Mouse (Mus musculus): ENCODE data around the gene RPS10-NUDT3. TPM values are rescaled to one million over a fixed set of nuclear protein-coding genes. Genes with fewer than 3 reads are reported as not detected.

The RPS10-NUDT3 gene
- polyA plus RNA-seq, 1 experiment from 2014 or later, result not detected

GRCm38 (mm10) chr17:27556315-27557011, 78.6 kb downstream of the RPS10-NUDT3 start, which contains the start of gene Hmga1:
TSS of gene Hmga1 (plus strand) at chr17:27556497.
- WGBS, result 0% methylated on average over 78 of the region's 79 CpGs
- peak within 1 kb of the TSS; percentile 82 for H3K4me2 ChIP-seq (replicated peaks)
- peak; percentile 70 for ATAC-seq (ENCODE audit: low FRiP score, low read depth)
- peaks cover 17% of the 10 kb centered on the region; the same call in 1 of the 2 replicates for H3K27me3 ChIP-seq
- peak within 1 kb of the TSS; percentile 96 for H3K9ac ChIP-seq (replicated peaks)
- H3K36me3 ChIP-seq, result peaks cover 8% of the 10 kb centered on the region; the same call in 1 of the 2 replicates
- no peaks in the 10 kb centered on the region for H3K9me3 ChIP-seq
- H3K27ac ChIP-seq (replicated peaks), result peak within 1 kb of the TSS; percentile 97
- peaks cover 42% of the 10 kb centered on the region for H3K4me1 ChIP-seq
- peak within 1 kb of the TSS; percentile 92 for H3K4me3 ChIP-seq

DNA sequence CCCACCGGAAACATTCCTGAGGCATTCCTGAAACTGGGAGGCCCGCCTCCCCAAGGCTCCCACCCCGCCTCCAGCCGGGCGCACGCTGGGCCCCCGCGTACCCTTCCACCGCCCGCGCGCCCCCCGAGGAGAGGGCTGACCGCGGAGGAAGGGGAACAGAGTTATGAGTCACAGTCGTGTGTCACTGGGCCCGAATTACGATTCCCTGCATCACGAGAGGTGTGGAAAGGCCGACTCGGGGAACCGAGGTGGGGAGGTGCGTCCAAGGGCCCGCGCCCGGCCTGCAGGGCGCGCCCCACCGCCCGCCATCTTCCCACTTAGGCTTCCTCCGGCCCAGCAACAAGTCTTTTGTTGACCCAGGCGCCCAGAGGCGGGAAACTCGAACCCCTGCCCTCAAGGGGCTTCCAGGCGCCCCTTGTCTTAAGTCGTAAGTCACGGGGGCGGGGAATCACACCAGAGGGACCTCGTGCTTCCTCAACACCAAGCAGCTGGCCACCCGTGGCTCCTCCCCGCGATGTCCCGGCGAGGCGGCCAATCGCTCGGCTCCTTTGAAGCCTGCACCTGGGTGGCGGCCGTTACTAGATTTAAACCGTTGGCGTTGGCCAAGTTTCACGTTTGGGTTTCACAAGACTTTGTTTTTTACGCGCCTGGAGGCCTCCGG, 79.4 kb downstream of the RPS10-NUDT3 start:
- Histone ChIP-seq H3K27me3 (peaks cover 17% of the 10 kb centered on the region; the same call in 1 of the 2 replicates), H3K9ac (replicated peaks) (peak overlapping the region; percentile 59), H3K36me3 (no peaks in the 10 kb centered on the region), H3K4me1 (peaks cover 42% of the 10 kb centered on the region), H3K4me2 (replicated peaks) (peak overlapping the region; percentile 82), H3K9me3 (no peaks in the 10 kb centered on the region), H3K27ac (replicated peaks) (peak overlapping the region; percentile 97), H3K4me3 (peak overlapping the region; percentile 92)
- peak; percentile 35 for ATAC-seq (ENCODE audit: low FRiP score, low read depth)
- under 1% methylated on average over 46 of the region's 55 CpGs for WGBS

GRCm38 (mm10) chr17:27555075-27555511, 79.9 kb downstream of the RPS10-NUDT3 start:
- Histone ChIP-seq H3K4me1 (peaks cover 40% of the 10 kb centered on the region), H3K9me3 (no peaks in the 10 kb centered on the region), H3K36me3 (no peaks in the 10 kb centered on the region), H3K27me3 (peaks cover 17% of the 10 kb centered on the region; the same call in 1 of the 2 replicates), H3K4me2 (replicated peaks) (peak overlapping the region; percentile 82), H3K27ac (replicated peaks) (peak overlapping the region; percentile 97), H3K9ac (replicated peaks) (peak overlapping the region; percentile 59), H3K4me3 (peak overlapping the region; percentile 92)
- 1% methylated on average over 39 of the region's 39 CpGs for WGBS
- ATAC-seq (ENCODE audit: low FRiP score, low read depth), result peak; percentile 17; the same call in 1 of the 2 replicates

- WGBS, result 33% methylated on average over 20 of the region's 20 CpGs
These were observed 80.7 kb downstream of the RPS10-NUDT3 start for GRCm38 (mm10) chr17:27554062-27554960.

DNA sequence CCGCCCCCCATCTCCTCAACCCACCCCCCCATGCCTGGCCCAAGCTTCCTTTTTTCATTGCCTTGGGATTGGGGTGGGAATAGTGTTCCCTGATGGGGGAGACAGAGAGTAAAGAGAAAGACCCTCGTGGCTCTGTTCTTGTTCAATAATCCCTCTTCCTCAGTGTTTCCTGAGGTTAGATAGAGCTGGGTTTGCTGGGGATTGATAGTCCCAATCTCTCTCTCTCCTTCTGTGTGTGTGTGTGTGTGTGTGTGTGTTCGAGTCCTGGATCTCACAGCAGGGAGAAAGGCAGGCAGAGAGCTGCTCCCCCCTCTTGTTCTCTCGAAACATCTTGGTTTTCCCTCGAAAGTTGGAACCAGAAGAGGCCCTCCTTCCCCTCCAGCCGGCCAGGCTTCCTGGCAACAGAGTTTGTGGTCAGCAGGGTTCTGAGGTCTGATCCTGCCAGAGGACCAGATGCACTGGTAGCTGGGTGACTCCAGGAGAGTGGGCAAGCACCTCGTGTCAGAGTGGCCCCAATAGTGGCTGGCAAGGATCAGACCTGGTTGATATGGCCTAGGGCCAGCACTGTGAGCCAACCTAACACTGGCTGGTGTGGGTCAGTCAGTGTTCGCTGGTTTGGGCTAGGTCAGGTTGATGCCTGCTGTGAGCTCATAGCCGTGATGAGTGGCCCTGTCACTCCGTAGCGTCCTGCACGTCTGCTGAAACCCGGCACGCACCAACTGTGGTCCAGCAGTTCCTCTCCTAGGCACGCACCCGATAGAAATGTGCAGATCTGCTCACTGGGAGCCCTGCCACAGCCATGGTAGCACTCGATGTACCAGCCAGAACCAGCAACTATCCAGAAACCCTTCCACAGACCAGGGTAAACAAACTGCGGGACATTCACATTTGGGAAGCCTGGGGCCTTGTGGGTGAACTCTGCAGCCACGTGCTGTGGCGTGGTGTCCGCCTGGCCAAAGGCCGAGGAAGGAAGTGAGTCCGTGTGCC, 82.5 kb downstream of the RPS10-NUDT3 start:
- Histone ChIP-seq H3K4me1 (peaks cover 32% of the 10 kb centered on the region), H3K9ac (replicated peaks) (no peak overlapping the region), H3K27me3 (peaks cover 17% of the 10 kb centered on the region; the same call in 1 of the 2 replicates), H3K4me3 (no peak overlapping the region), H3K36me3 (no peaks in the 10 kb centered on the region), H3K27ac (replicated peaks) (no peak overlapping the region), H3K4me2 (replicated peaks) (no peak overlapping the region), H3K9me3 (no peaks in the 10 kb centered on the region)
- 80% methylated on average over 22 of the region's 23 CpGs for WGBS
- ATAC-seq (ENCODE audit: low FRiP score, low read depth), result no peak

More at GRCm38 (mm10) chr17:27554062-27554960, 80.7 kb downstream of the RPS10-NUDT3 start:
- Histone ChIP-seq H3K4me1 (peaks cover 41% of the 10 kb centered on the region), H3K4me3 (peak overlapping the region; percentile 92), H3K36me3 (no peaks in the 10 kb centered on the region), H3K4me2 (replicated peaks) (peak overlapping the region; percentile 82), H3K9ac (replicated peaks) (peak overlapping the region; percentile 59), H3K27me3 (peaks cover 17% of the 10 kb centered on the region; the same call in 1 of the 2 replicates), H3K27ac (replicated peaks) (peak overlapping the region; percentile 97), H3K9me3 (no peaks in the 10 kb centered on the region)
- no peak for ATAC-seq (ENCODE audit: low FRiP score, low read depth)

GRCm38 (mm10) chr17:27551393-27551940, 83.6 kb downstream of the RPS10-NUDT3 start:
- Histone ChIP-seq H3K4me3 (no peak overlapping the region), H3K4me1 (peaks cover 29% of the 10 kb centered on the region), H3K36me3 (no peaks in the 10 kb centered on the region), H3K9me3 (no peaks in the 10 kb centered on the region), H3K9ac (replicated peaks) (no peak overlapping the region), H3K27me3 (peaks cover 20% of the 10 kb centered on the region), H3K4me2 (replicated peaks) (no peak overlapping the region), H3K27ac (replicated peaks) (no peak overlapping the region)
- no peak for ATAC-seq (ENCODE audit: low FRiP score, low read depth)
- 62% methylated on average over 10 of the region's 10 CpGs for WGBS

DNA sequence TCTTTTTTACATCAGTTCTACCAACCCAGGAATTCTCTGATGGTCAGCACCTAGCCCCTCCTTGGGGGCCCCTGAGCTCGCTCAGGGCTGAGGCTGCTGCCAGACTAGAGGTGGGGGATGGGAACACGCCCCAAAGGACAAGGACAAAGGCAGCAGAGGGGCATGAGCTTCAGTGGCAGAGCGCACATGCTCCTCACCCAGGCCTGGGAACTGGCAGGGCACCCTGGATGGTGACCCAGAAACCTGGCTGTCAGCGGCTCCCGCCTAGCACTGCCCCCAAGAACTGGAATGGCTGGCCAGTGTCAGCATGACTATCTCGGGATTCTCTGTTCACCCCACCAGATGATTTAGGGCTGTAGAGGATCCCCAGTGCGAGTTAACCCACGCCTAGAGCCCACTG, 85.8 kb downstream of the RPS10-NUDT3 start:
- Histone ChIP-seq H3K4me2 (replicated peaks) (no peak overlapping the region), H3K4me3 (no peak overlapping the region), H3K9me3 (no peaks in the 10 kb centered on the region), H3K27me3 (peaks cover 17% of the 10 kb centered on the region; the same call in 1 of the 2 replicates), H3K4me1 (peaks cover 13% of the 10 kb centered on the region), H3K27ac (replicated peaks) (no peak overlapping the region), H3K9ac (replicated peaks) (no peak overlapping the region), H3K36me3 (no peaks in the 10 kb centered on the region)
- ATAC-seq (ENCODE audit: low FRiP score, low read depth), result no peak
- WGBS, result 44% methylated on average over 8 of the region's 8 CpGs

DNA sequence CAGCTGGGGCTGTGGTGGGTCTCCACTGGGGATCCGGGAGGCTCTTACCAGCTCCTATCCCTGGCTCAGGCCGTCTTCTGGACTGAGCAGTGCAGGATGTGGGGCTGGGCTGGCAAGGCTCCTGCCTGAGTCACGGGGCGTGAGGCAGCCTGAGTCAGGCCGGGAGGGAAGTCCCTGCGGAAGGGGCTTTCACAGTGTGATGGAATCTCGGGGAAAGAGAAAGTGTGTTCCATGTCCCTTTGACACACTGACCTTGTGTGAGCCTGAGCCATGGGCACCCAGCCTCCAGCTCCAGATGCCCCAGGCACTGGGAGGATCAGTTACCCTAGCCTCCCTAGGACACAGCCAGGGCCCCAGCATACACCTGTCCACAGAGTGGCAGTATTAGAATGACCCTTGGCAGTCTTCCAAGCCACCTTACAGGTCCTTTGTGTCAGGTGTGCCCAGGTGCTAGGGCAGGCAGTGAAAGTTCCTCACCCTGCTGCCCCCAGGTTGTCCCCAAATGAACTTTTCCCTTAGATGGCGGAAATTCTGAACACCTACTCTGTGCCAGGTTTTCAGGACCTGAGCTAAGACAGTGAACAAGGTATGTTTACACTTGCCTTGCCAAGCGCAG, 87.7 kb downstream of the RPS10-NUDT3 start:
- Histone ChIP-seq H3K4me2 (replicated peaks) (no peak overlapping the region), H3K27ac (replicated peaks) (no peak overlapping the region), H3K36me3 (no peaks in the 10 kb centered on the region), H3K4me3 (no peak overlapping the region), H3K27me3 (peaks cover 11% of the 10 kb centered on the region; the same call in 1 of the 2 replicates), H3K9ac (replicated peaks) (no peak overlapping the region), H3K9me3 (no peaks in the 10 kb centered on the region), H3K4me1 (peaks cover 13% of the 10 kb centered on the region)
- ATAC-seq (ENCODE audit: low FRiP score, low read depth), result no peak
- 76% methylated on average over 9 of the region's 9 CpGs for WGBS

DNA sequence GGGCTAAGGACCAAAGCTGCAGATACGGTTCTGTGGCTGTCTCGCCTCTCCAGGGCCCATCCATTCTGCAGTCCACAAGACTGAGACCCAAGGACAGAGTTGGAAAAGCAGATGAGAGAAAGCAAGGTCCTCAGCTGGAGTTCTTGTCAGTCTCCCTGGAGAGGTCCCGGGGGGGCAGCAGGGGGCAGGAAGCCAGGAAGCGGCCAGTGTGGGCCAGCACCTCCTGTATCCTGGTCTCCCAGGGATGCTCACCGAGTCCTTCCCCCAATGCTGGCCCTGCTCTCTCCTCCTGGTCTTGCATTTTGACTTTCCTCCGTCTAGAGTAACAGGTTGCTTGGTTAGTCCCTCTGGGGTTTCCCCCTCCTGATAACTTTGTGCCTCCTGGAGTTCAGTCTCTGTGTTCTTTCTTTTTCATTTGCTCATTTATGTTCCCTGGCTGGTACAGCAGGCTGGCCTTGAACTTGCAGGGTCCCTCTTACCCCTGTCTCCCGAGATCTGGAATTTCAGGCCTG, 88.4 kb downstream of the RPS10-NUDT3 start:
- no peaks in the 10 kb centered on the region for H3K36me3 ChIP-seq
- no peak overlapping the region for H3K4me3 ChIP-seq
- H3K27ac ChIP-seq (replicated peaks), result no peak overlapping the region
- no peak for ATAC-seq (ENCODE audit: low FRiP score, low read depth)
- peaks cover 11% of the 10 kb centered on the region; the same call in 1 of the 2 replicates for H3K27me3 ChIP-seq
- WGBS, result 65% methylated on average over 7 of the region's 7 CpGs
- H3K4me1 ChIP-seq, result peaks cover 13% of the 10 kb centered on the region
- H3K4me2 ChIP-seq (replicated peaks), result no peak overlapping the region
- H3K9me3 ChIP-seq, result no peaks in the 10 kb centered on the region
- no peak overlapping the region for H3K9ac ChIP-seq (replicated peaks)

GRCm38 (mm10) chr17:27545991-27546390, 89.0 kb downstream of the RPS10-NUDT3 start:
- H3K4me2 ChIP-seq (replicated peaks), result no peak overlapping the region
- H3K9ac ChIP-seq (replicated peaks), result no peak overlapping the region
- no peak for ATAC-seq (ENCODE audit: low FRiP score, low read depth)
- H3K27ac ChIP-seq (replicated peaks), result no peak overlapping the region
- H3K27me3 ChIP-seq, result peaks cover 11% of the 10 kb centered on the region; the same call in 1 of the 2 replicates
- WGBS, result 48% methylated on average over 12 of the region's 12 CpGs
- H3K4me3 ChIP-seq, result no peak overlapping the region
- peaks cover 13% of the 10 kb centered on the region for H3K4me1 ChIP-seq
- no peaks in the 10 kb centered on the region for H3K36me3 ChIP-seq
- H3K9me3 ChIP-seq, result no peaks in the 10 kb centered on the region

Data from midbrain, embryonic 12.5 days (tissue).